15 mouse cellular contexts compared by ENCODE assay signal in genomic region chr3:109885672-109886071, GRCm38 (mm10).
"Had no signal": no experiment of that assay in that cellular context is flagged by ENCODE, and none has a peak within 500 bp of the region (broad histone marks: within the 10 kb centered on the region; RNA-seq: fewer than 3 reads in every experiment).

No protein-coding gene starts in this region.

- H3K27me3 ChIP-seq: limb, embryonic 12.5 days; limb, embryonic 15.5 days; liver, embryonic 13.5 days; megakaryocyte, embryonic 14.5 days; midbrain, embryonic 12.5 days had no signal

- H3K9ac ChIP-seq: limb, embryonic 12.5 days; limb, embryonic 15.5 days; liver, embryonic 13.5 days; midbrain, embryonic 12.5 days had no signal

- H3K4me3 ChIP-seq: limb, embryonic 12.5 days; limb, embryonic 15.5 days; liver, embryonic 13.5 days; megakaryocyte, embryonic 14.5 days; midbrain, embryonic 12.5 days had no signal

- H3K4me1 ChIP-seq: limb, embryonic 12.5 days; limb, embryonic 15.5 days; liver, embryonic 13.5 days; megakaryocyte, embryonic 14.5 days; midbrain, embryonic 12.5 days had no signal

- H3K36me3 ChIP-seq: limb, embryonic 12.5 days; limb, embryonic 15.5 days; liver, embryonic 13.5 days; midbrain, embryonic 12.5 days had no signal

- ATAC-seq: intestine, embryonic 16.5 days had no signal

- DNase-seq: kidney, adult 18-20 months; kidney, adult 9 months; kidney, postnatal 14 days; kidney, postnatal 4 days; left cerebral cortex, postnatal 4 days; liver, embryonic 13.5 days; lung, adult 2 months; lung, postnatal 10 days; thymus, adult 18-20 months; thymus, postnatal 36 days had no signal

- H3K27ac ChIP-seq: limb, embryonic 12.5 days; limb, embryonic 15.5 days; liver, embryonic 13.5 days; midbrain, embryonic 12.5 days had no signal

- H3K4me2 ChIP-seq: limb, embryonic 12.5 days; limb, embryonic 15.5 days; liver, embryonic 13.5 days; midbrain, embryonic 12.5 days had no signal

- H3K9me3 ChIP-seq: limb, embryonic 12.5 days; limb, embryonic 15.5 days; liver, embryonic 13.5 days; midbrain, embryonic 12.5 days had no signal
